ENCODE assay signal across 8 mouse cellular contexts in genomic region chr19:53578597-53579252, GRCm38 (mm10). TPM values are rescaled to one million over a fixed set of nuclear protein-coding genes. Genes with fewer than 3 reads are reported as not detected.
A peak's percentile ranks its signal among the peaks of the same experiment; 100 is the strongest.
DNase-seq lines count a peak whose midpoint lies in the region; ATAC-seq and TF ChIP-seq lines count a peak whose summit lies in the region.
"Had no signal": no experiment of that assay in that cellular context is flagged by ENCODE, and none has a peak within 500 bp of the region (broad histone marks: within the 10 kb centered on the region; RNA-seq: fewer than 3 reads in every experiment).

No protein-coding gene starts in this region.

- H3K9me3 ChIP-seq in lung, postnatal 0 days (ENCODE audit: low read length), result no peaks in the 10 kb centered on the region
- H3K9me3 ChIP-seq: limb, embryonic 15.5 days had no signal

- no peak overlapping the region for H3K9ac ChIP-seq in lung, postnatal 0 days (replicated peaks; ENCODE audit: low read depth)
- H3K9ac ChIP-seq: limb, embryonic 15.5 days had no signal

- H3K4me3 ChIP-seq in bone marrow macrophage, adult 2 months (ENCODE audit: insufficient read depth, low read length), result no peak overlapping the region
- H3K4me3 ChIP-seq in embryonic fibroblast, embryonic 13.5 days (ENCODE audit: insufficient read depth, low read length), result no peak overlapping the region
- no peak overlapping the region for H3K4me3 ChIP-seq in lung, postnatal 0 days (ENCODE audit: low read depth, low read length)
- H3K4me3 ChIP-seq: limb, embryonic 15.5 days had no signal

- TF ChIP-seq CTCF in bone marrow macrophage, adult 2 months (IDR thresholded peaks at IDR 0.05; ENCODE audit: low read depth, low read length), result peak; percentile 23; the same call in 1 of the 2 replicates
- TF ChIP-seq CTCF in embryonic fibroblast, embryonic 13.5 days (IDR thresholded peaks at IDR 0.05; ENCODE audit: borderline replicate concordance, insufficient read depth, low read length), result 0 out of 2 replicates have a peak, but pooled peaks have one; percentile 2
- TF ChIP-seq CTCF in lung, postnatal 0 days (IDR thresholded peaks at IDR 0.05), result peak; percentile 91

- no peaks in the 10 kb centered on the region for H3K4me1 ChIP-seq in bone marrow macrophage, adult 2 months (ENCODE audit: control insufficient read depth, insufficient read depth, low read length)
- no peaks in the 10 kb centered on the region for H3K4me1 ChIP-seq in embryonic fibroblast, embryonic 13.5 days (ENCODE audit: control insufficient read depth, insufficient read depth, low read length)
- H3K4me1 ChIP-seq in lung, postnatal 0 days (ENCODE audit: insufficient read depth, low read depth, low read length), result no peaks in the 10 kb centered on the region
- H3K4me1 ChIP-seq: limb, embryonic 15.5 days had no signal

- peak; percentile 68 to 71 for ATAC-seq in hematopoietic stem cell, adult 5-6 weeks (replicated peaks in 1 of 2; ENCODE audit: insufficient read depth in 1 of 2, low FRiP score in 2 of 2, low TSS enrichment in 1 of 2, low read depth in 1 of 2, poor library complexity in 2 of 2, severe bottlenecking in 2 of 2)
- peak; percentile 55; the same call in 1 of the 2 replicates for ATAC-seq in lung, postnatal 0 days

- TF ChIP-seq EP300 in lung, postnatal 0 days (IDR thresholded peaks at IDR 0.05), result no peak

- no peak overlapping the region for H3K4me2 ChIP-seq in lung, postnatal 0 days (replicated peaks; ENCODE audit: low read depth, low read length)
- H3K4me2 ChIP-seq: limb, embryonic 15.5 days had no signal

- no peaks in the 10 kb centered on the region for H3K36me3 ChIP-seq in lung, postnatal 0 days (ENCODE audit: insufficient read depth, low read length)
- H3K36me3 ChIP-seq: limb, embryonic 15.5 days had no signal

- no peak for TF ChIP-seq POLR2A in bone marrow macrophage, adult 2 months (IDR thresholded peaks at IDR 0.05; ENCODE audit: borderline replicate concordance, low read depth, low read length)
- TF ChIP-seq POLR2A in embryonic fibroblast, embryonic 13.5 days (IDR thresholded peaks at IDR 0.05; ENCODE audit: low read depth, low read length), result no peak; the same call in 1 of the 2 replicates

- H3K27ac ChIP-seq in bone marrow macrophage, adult 2 months (ENCODE audit: insufficient read depth, low read depth, low read length), result no peak overlapping the region
- H3K27ac ChIP-seq in embryonic fibroblast, embryonic 13.5 days (ENCODE audit: insufficient read depth, low read length), result no peak overlapping the region
- H3K27ac ChIP-seq in lung, postnatal 0 days (ENCODE audit: low read length), result no peak overlapping the region
- H3K27ac ChIP-seq: limb, embryonic 15.5 days had no signal

- 10% methylated on average over 8 of the region's 8 CpGs for WGBS in large intestine, adult 2 months
- 12% methylated on average over 8 of the region's 8 CpGs for WGBS in lung, postnatal 0 days

- peak; percentile 62 for DNase-seq in MEL-GATA-1-ER (ENCODE audit: extremely low read depth, low read depth)
- peak; percentile 62 for DNase-seq in large intestine, adult 2 months (ENCODE audit: low read depth, low spot score)
- DNase-seq in lung, postnatal 0 days (ENCODE audit: low spot score), result peak; percentile 81
- DNase-seq in retina, postnatal 7 days (ENCODE audit: low read depth, low spot score), result peak; percentile 85

- no peaks in the 10 kb centered on the region for H3K27me3 ChIP-seq in lung, postnatal 0 days (replicated peaks; ENCODE audit: insufficient read depth, low read length)
- H3K27me3 ChIP-seq: limb, embryonic 15.5 days had no signal

RNA-seq across cellular contexts. Expression of gene Nutf2-ps1, which starts 10.1 kb away (rescaled TPM):
- polyA plus RNA-seq in bone marrow macrophage, adult 2 months (2012; ENCODE audit: insufficient read depth, insufficient read length, missing spikeins), result 62.6 and 67.3 TPM in 2 replicates
- 153 and 193 TPM in 2 replicates for polyA plus RNA-seq in embryonic fibroblast, embryonic 13.5 days (2011; ENCODE audit: insufficient read length, low read depth, missing spikeins)
- total RNA-seq in hematopoietic stem cell, adult 5-6 weeks (2017), result 95.6 and 160 TPM in 2 replicates
- 104 and 109 TPM in 2 replicates for polyA plus RNA-seq in large intestine, adult 2 months (2012; rRNA removed)
- polyA plus RNA-seq in lung, postnatal 0 days (2015; fragmentation: Nextera tagmentation; extraction: Ambion mirVana), result 121 and 134 TPM in 2 replicates

RNA-seq across cellular contexts. Expression of gene Smc3, which starts 21.5 kb away (rescaled TPM):
- polyA plus RNA-seq in bone marrow macrophage, adult 2 months (2012; ENCODE audit: insufficient read depth, insufficient read length, missing spikeins), result 40.6 and 41.7 TPM in 2 replicates
- 54.2 and 67.8 TPM in 2 replicates for polyA plus RNA-seq in embryonic fibroblast, embryonic 13.5 days (2011; ENCODE audit: insufficient read length, low read depth, missing spikeins)
- 149 and 174 TPM in 2 replicates for total RNA-seq in hematopoietic stem cell, adult 5-6 weeks (2017)
- 3.4 and 4.4 TPM in 2 replicates for polyA plus RNA-seq in large intestine, adult 2 months (2012; rRNA removed)
- polyA plus RNA-seq in lung, postnatal 0 days (2015; fragmentation: Nextera tagmentation; extraction: Ambion mirVana), result 32.8 and 34.8 TPM in 2 replicates

RNA-seq across cellular contexts. Expression of gene Dusp5, which starts 49.8 kb away (rescaled TPM):
- polyA plus RNA-seq in bone marrow macrophage, adult 2 months (2012; ENCODE audit: insufficient read depth, insufficient read length, missing spikeins), result 0.97 and 1.8 TPM in 2 replicates
- polyA plus RNA-seq in embryonic fibroblast, embryonic 13.5 days (2011; ENCODE audit: insufficient read length, low read depth, missing spikeins), result 19.5 and 40.5 TPM in 2 replicates
- 67.9 and 102 TPM in 2 replicates for total RNA-seq in hematopoietic stem cell, adult 5-6 weeks (2017)
- polyA plus RNA-seq in large intestine, adult 2 months (2012; rRNA removed), result 7.1 and 10.9 TPM in 2 replicates
- polyA plus RNA-seq in lung, postnatal 0 days (2015; fragmentation: Nextera tagmentation; extraction: Ambion mirVana), result 10.6 and 10.9 TPM in 2 replicates

Comparison
In these comparisons a context has a peak if more than half of its experiments do, and no peak if none do; other contexts are left out.
1. CTCF ChIP-seq: peak in every context shown above with its lines; median percentile 91 in lung, postnatal 0 days; 23 in bone marrow macrophage, adult 2 months; 2 in embryonic fibroblast, embryonic 13.5 days.